Mouse (Mus musculus): Measurements from ENCODE around the gene Cdk10.
A peak's percentile ranks its signal among the peaks of the same experiment; 100 is the strongest.
"Not testable (repeated sequence)": the region's sequence is repeated elsewhere in the genome, so short reads cannot be mapped to it uniquely, and the experiment has no call there.

Gene Cdk10

GRCm38 (mm10) chr8:123233300-123233699, 8.7 kb downstream of the Cdk10 start:
- DNase-seq (ENCODE audit: low spot score), result no peak

- no peak for DNase-seq (ENCODE audit: low spot score)
Observed at GRCm38 (mm10) chr8:123233760-123234159, 9.1 kb downstream of the Cdk10 start.

GRCm38 (mm10) chr8:123234918-123235519, 10.4 kb downstream of the Cdk10 start:
- DNase-seq (ENCODE audit: low spot score), result peak; percentile 11

GRCm38 (mm10) chr8:123235520-123236497, 11.2 kb downstream of the Cdk10 start, which contains the start of gene Spata2l:
Gene Spata2l, minus strand, starts transcription at chr8:123236233.
- peak; percentile 95 for DNase-seq (ENCODE audit: low spot score)

DNA sequence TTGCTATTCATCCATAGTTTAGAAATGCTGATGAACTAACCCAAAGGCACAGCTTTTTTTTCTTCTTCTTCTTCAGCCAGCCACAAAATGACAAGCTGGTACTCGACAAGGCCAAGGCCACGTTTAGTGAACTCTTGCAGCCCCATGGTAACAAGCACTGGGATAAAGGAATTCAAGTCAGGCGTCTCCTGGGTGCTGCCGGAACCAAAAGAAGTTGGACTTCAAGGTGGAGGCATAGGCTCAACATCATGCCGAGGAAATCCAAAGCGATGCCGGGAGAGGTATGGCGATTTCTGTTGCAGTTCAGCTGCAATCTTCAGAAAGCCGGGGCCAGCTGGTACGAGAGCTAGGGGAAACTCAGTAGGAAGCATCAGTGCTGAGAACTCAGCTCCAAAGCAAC, 14.8 kb downstream of the Cdk10 start:
- DNase-seq (ENCODE audit: low spot score), result no peak

DNA sequence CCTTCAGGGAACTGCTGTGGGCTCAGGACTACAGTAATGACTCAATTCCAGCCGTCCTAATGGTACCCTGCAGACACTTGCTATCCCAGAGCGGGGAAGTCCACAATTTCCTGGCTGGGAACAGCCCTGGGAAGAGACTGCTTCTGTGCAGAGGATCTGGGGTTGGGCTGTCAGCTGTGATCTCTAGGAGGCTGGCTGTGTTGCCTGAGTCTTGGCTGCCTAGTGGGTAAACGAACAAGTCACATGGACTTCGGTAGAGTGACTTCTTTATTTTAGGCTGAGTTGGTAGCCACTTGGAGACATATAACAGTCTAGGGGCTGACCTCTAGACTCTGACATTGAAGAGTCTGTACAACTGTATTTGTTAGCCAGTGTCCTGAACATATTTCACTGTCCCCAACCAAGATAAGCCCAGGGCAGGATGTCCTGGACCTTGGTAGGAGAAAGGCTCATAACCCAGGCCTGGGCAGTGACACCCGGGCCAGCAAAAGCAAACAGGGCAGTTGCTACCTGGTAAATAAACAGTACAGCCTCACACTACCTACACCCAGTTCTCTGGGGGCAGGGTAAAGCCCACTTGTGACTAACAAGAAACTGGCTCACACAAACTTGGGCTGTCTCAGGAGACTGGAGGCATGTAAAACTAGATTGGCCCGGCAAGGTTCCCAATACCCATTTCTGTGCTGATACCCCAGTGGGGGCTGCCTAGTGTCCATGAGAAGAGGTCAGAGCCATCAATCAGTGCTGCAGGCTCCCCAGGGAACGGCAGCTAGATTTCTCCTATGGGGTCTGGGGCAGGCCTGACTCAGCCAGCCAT, 17.7 kb downstream of the Cdk10 start:
- DNase-seq (ENCODE audit: low spot score), result no peak

- DNase-seq (ENCODE audit: low spot score), result no peak
Observed at GRCm38 (mm10) chr8:123243053-123243452, 18.4 kb downstream of the Cdk10 start.

DNA sequence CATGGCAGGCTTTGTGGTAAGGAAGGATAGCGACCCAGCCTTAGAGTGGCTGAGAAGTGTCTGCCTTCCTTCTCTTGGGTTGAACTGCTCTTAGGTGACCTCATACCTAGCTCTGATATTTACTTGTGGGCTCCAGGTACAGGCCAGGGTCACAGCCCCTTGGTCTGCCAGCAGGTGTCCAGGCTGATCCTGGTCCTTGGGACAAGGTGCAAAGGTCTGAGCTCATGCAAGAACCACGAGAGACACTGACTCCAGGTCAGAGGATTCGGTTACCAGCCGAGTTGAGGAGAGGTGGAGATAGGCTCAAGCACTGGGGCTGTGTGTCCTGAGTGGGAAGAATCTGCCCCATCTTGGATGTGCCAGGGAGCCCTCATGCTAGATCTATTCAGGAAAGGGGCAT, 19.7 kb downstream of the Cdk10 start:
- no peak for DNase-seq (ENCODE audit: low spot score)

DNA sequence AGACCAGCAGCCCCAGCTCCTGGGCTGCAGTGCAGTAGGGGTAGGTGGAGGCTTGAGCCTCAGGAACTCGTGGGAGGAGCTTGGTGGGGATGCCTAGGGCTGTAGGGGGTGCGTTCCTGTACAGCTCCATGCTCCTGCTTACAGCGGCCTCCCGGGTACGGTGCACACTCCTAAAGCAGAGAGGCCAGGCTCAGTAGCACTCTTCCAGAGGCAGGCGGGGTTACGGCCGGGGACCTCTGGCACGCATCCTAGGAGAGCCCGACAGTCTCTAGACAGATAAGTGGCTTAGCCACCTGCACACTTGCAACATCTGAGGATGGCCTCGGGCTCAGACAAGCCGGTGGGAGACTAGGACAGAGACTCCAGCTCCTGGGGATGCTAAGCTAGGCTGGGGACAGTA, 20.9 kb downstream of the Cdk10 start:
- no peak for DNase-seq (ENCODE audit: low spot score)

DNA sequence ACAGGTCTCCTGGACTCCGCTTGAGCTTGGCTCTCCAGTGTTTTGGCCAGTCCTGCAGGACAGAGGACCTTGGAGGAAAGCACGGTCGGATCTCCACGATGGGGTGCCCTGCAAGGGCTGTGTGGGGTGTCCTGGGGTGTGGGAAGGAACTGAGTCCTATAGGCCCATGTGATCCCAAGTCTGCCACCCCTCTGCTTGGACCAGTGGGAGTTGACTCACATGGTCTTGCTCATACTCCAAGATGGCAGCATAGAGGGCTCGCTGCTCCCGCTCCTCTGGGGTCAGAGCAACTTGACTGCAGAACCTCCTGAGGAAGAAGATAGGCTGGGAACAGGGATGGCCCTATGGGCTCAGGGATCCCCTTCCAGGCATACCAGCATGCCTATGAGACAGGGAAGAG, 23.1 kb downstream of the Cdk10 start:
- no peak for DNase-seq (ENCODE audit: low spot score)

DNA sequence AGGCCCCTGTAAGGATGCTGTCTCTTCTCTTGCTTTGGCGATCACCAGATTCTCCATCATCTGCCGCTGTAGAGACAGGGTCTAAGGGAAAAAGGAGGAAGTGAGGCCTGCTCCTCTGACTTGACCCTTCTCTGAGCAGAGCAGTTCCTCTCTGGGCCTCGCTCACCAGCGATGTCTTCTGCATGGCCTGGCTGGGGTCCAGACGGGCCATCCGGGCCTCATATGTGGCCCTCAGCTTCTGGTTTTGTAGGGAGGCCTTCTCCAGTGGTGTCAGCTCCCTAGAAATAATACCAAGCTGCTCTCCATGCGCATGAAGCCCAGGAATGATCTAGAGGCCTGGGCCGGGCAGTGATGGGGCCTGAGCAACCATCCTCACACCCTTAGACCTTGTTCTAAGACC, 24.0 kb downstream of the Cdk10 start:
- DNase-seq (ENCODE audit: low spot score), result no peak

- no peak for DNase-seq (ENCODE audit: low spot score)
Observed at GRCm38 (mm10) chr8:123250940-123251339, 26.3 kb downstream of the Cdk10 start.

GRCm38 (mm10) chr8:123252925-123253324, 28.3 kb downstream of the Cdk10 start:
- DNase-seq (ENCODE audit: low spot score), result no peak

- peak; percentile 29 for DNase-seq (ENCODE audit: low spot score)
Observed at GRCm38 (mm10) chr8:123253451-123254098, 28.9 kb downstream of the Cdk10 start.

DNA sequence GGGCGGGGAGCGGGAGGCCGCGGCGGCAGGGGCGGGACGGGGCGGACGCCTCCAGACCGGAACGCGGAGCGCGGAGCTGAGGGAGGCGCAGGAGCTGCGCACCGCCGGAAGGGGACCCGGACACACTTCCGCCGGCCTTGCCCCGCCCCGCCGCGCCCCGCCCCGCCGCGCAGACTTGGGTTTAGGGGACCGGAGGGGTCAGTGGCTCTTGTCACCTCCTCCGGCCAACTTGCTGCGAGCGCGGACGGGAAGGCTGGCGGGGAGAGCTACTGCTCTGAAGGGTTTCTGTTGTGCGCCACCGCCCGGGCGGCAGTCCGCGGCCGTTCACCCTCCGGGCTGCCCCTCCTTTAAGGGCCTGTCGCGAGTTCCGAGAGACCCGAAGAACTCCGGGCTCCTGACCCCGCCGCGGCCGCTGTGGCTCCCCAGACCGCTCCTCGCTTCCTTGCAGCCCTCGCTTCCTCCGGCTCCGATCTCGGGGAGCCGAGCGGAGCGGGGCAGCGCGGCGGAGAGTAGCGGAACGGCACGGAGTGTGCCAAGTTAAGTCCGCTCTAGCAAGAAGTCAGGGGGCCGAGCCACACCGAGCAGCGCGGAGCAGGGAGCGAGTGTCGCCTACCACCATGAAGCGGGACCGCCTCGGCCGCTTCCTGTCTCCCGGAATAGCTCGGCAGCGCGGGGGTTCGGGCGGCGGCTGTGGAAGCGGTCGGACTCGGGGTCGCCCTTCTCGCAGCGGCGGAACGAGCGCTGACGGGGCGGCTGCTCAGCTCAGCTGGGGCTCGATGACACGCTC, 29.6 kb downstream of the Cdk10 start, which contains the start of the genes Zfp276 and Vps9d1:
Gene Zfp276 (plus strand): TSS at position 97 of the 787 bp plus-strand sequence.
Gene Vps9d1 (minus strand): TSS at position 250 of the 787 bp plus-strand sequence.
- DNase-seq (ENCODE audit: low spot score), result peak; percentile 88

DNA sequence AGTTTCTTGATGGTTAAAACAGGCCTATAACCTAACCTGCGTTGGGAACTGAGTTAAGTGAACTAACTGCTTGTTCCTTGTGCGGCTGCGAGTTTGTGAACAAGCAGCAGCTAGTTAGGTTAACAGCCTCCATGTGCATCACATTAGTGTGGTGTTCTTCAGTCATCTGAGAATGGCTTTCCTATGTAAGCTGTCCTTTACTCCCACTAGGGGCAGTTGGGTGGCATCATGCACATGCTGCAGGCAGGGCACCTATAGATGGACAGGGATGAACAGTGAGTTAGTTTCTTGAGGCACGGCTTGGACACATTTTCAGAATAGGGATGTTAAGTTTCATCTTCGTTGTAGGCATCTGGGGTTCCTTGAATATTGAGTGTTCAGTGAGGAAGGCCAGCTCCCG, 30.5 kb downstream of the Cdk10 start:
- no peak for DNase-seq (ENCODE audit: low spot score)

DNA sequence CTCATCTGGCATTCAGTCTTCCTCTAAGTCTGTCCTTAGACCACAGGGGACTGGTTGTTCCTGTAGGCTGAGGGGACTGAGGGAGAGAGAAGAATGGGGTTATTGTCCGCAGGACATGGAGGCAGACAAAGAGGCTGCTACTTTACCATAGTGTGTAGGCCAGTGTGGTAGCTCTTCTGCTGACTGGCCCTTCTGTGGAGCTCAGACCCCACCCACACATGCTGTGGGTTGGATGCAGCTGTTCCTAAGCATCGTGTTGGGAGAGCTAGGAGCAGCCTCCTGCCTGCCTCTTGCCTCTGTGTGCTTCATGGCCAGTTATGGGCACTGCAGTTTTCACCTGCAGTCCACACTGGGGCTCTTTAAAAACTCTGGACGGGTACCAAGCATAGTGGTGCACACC, 32.5 kb downstream of the Cdk10 start:
- DNase-seq (ENCODE audit: low spot score), result no peak

DNA sequence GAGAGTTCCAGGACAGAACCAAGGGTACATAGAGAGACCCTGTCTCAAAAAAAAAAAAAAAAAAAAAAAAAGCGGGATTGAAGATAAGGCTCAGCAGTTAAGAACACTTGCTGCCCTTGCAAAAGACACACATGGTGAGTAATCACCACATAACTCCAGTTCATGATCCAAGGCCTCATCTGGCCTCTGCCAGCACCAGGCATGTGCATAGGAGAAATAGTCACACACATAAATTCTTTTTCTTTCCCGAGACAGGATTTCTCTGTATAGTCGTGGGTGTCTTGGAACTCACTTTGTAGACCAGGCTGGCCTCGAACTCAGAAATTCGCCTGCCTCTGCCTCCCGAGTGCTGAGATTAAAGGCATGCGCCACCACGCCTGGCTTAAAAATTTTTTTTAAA, 33.0 kb downstream of the Cdk10 start:
- not testable (repeated sequence) for DNase-seq (ENCODE audit: low spot score)

- DNase-seq (ENCODE audit: low spot score), result peak; percentile 34
Observed at GRCm38 (mm10) chr8:123267926-123268656, 43.4 kb downstream of the Cdk10 start.

- DNase-seq (ENCODE audit: low spot score), result no peak
Observed at GRCm38 (mm10) chr8:123271147-123271546, 46.5 kb downstream of the Cdk10 start.
